Mouse (Mus musculus): ENCODE measurements around the gene Ppm1m. TPM values are rescaled to one million over a fixed set of nuclear protein-coding genes. Genes with fewer than 3 reads are reported as not detected.
A peak's percentile ranks its signal among the peaks of the same experiment; 100 is the strongest.
"Not testable (repeated sequence)": the region's sequence is repeated elsewhere in the genome, so short reads cannot be mapped to it uniquely, and the experiment has no call there.

Ppm1m gene
- polyA plus RNA-seq, 1 experiment from 2014 or later: 17.2 TPM

GRCm38 (mm10) chr9:106176769-106177168 is 22.8 kb downstream of the Ppm1m start:
- Histone ChIP-seq H3K4me3 (no peak overlapping the region), H3K4me1 (peaks cover 43% of the 10 kb centered on the region), H3K27ac (no peak overlapping the region), H3K27me3 (replicated peaks) (no peaks in the 10 kb centered on the region), H3K9ac (no peak overlapping the region), H3K9me3 (no peaks in the 10 kb centered on the region), H3K4me2 (no peak overlapping the region), H3K36me3 (replicated peaks) (peaks cover 26% of the 10 kb centered on the region)
- no peak for ATAC-seq (replicated peaks)
- whole genome bisulfite sequencing: 81% methylated on average over 5 of the region's 5 CpGs

GRCm38 (mm10) chr9:106175552-106176200 is 23.9 kb downstream of the Ppm1m start:
- Histone ChIP-seq H3K36me3 (replicated peaks) (peaks cover 15% of the 10 kb centered on the region; the same call in 1 of the 2 replicates), H3K4me1 (peaks cover 43% of the 10 kb centered on the region), H3K4me3 (no peak overlapping the region), H3K4me2 (no peak overlapping the region; the same call in 1 of the 2 replicates), H3K9me3 (no peaks in the 10 kb centered on the region), H3K27me3 (replicated peaks) (no peaks in the 10 kb centered on the region), H3K9ac (no peak overlapping the region), H3K27ac (no peak overlapping the region)
- ATAC-seq (replicated peaks): no peak
- WGBS: 79% methylated on average over 3 of the region's 3 CpGs

- H3K27ac ChIP-seq: no peak overlapping the region
- H3K9me3 ChIP-seq: no peaks in the 10 kb centered on the region
- peaks cover 51% of the 10 kb centered on the region for H3K4me1 ChIP-seq
- WGBS: 63% methylated on average over 2 of the region's 2 CpGs
- ATAC-seq (replicated peaks): no peak
- peak overlapping the region; percentile 68 for H3K4me2 ChIP-seq
- H3K36me3 ChIP-seq (replicated peaks): no peaks in the 10 kb centered on the region
- no peak overlapping the region for H3K9ac ChIP-seq
- H3K4me3 ChIP-seq: peak overlapping the region; percentile 98
- no peaks in the 10 kb centered on the region for H3K27me3 ChIP-seq (replicated peaks)
Measured at GRCm38 (mm10) chr9:106173363-106173762, 26.2 kb downstream of the Ppm1m start.

GRCm38 (mm10) chr9:106172527-106172926 is 27.0 kb downstream of the Ppm1m start:
- Histone ChIP-seq H3K9me3 (no peaks in the 10 kb centered on the region), H3K36me3 (replicated peaks) (no peaks in the 10 kb centered on the region), H3K4me2 (peak overlapping the region; percentile 68), H3K27ac (no peak overlapping the region), H3K9ac (no peak overlapping the region), H3K4me3 (peak overlapping the region; percentile 98), H3K27me3 (replicated peaks) (no peaks in the 10 kb centered on the region), H3K4me1 (peaks cover 51% of the 10 kb centered on the region)
- WGBS: 13% methylated on average over 3 of the region's 3 CpGs
- ATAC-seq (replicated peaks): no peak

- WGBS: under 1% methylated on average over 30 of the region's 30 CpGs
- Histone ChIP-seq H3K9me3 (no peaks in the 10 kb centered on the region), H3K4me1 (peaks cover 51% of the 10 kb centered on the region), H3K27ac (peak overlapping the region; percentile 99), H3K4me3 (peak overlapping the region; percentile 98), H3K4me2 (peak overlapping the region; percentile 68), H3K36me3 (replicated peaks) (no peaks in the 10 kb centered on the region), H3K27me3 (replicated peaks) (no peaks in the 10 kb centered on the region), H3K9ac (peak overlapping the region; percentile 89)
- ATAC-seq (replicated peaks): peak; percentile 76
Measured at GRCm38 (mm10) chr9:106171346-106172158, 28.0 kb downstream of the Ppm1m start.

GRCm38 (mm10) chr9:106170556-106171345 is 28.8 kb downstream of the Ppm1m start, which contains the start of gene Wdr82:
Gene Wdr82 (plus strand): TSS chr9:106170928.
- Histone ChIP-seq H3K9me3 (no peaks in the 10 kb centered on the region), H3K36me3 (replicated peaks) (no peaks in the 10 kb centered on the region), H3K4me1 (peaks cover 44% of the 10 kb centered on the region), H3K9ac (peak within 1 kb of the TSS; percentile 89), H3K27ac (peak within 1 kb of the TSS; percentile 99), H3K27me3 (replicated peaks) (no peaks in the 10 kb centered on the region), H3K4me2 (peak within 1 kb of the TSS; percentile 68), H3K4me3 (peak within 1 kb of the TSS; percentile 98)
- ATAC-seq (replicated peaks): peak; percentile 92
- WGBS: under 1% methylated on average over 80 of the region's 81 CpGs

- peak overlapping the region; percentile 99 for H3K27ac ChIP-seq
- peak overlapping the region; percentile 68 for H3K4me2 ChIP-seq
- H3K9me3 ChIP-seq: no peaks in the 10 kb centered on the region
- H3K36me3 ChIP-seq (replicated peaks): no peaks in the 10 kb centered on the region
- H3K4me3 ChIP-seq: peak overlapping the region; percentile 98
- H3K27me3 ChIP-seq (replicated peaks): no peaks in the 10 kb centered on the region; the same call in 1 of the 2 replicates
- peaks cover 35% of the 10 kb centered on the region for H3K4me1 ChIP-seq
- peak overlapping the region; percentile 89 for H3K9ac ChIP-seq
- 35% methylated on average over 6 of the region's 6 CpGs for WGBS
- ATAC-seq (replicated peaks): no peak
Measured at GRCm38 (mm10) chr9:106169917-106170316, 29.6 kb downstream of the Ppm1m start.

GRCm38 (mm10) chr9:106169006-106169405 is 30.5 kb downstream of the Ppm1m start:
- not testable (repeated sequence) for H3K36me3 ChIP-seq (replicated peaks); H3K9me3 ChIP-seq; H3K9ac ChIP-seq; H3K27me3 ChIP-seq (replicated peaks); H3K4me2 ChIP-seq; H3K27ac ChIP-seq; ATAC-seq (replicated peaks); H3K4me3 ChIP-seq
- peaks cover 28% of the 10 kb centered on the region for H3K4me1 ChIP-seq
- WGBS: 69% methylated on average over 1 of the region's 1 CpGs

GRCm38 (mm10) chr9:106167703-106168102 is 31.8 kb downstream of the Ppm1m start:
- H3K4me2 ChIP-seq: no peak overlapping the region
- no peaks in the 10 kb centered on the region; the same call in 1 of the 2 replicates for H3K27me3 ChIP-seq (replicated peaks)
- H3K4me1 ChIP-seq: peaks cover 15% of the 10 kb centered on the region
- WGBS: 30% methylated on average over 1 of the region's 1 CpGs
- H3K27ac ChIP-seq: no peak overlapping the region
- H3K9me3 ChIP-seq: no peaks in the 10 kb centered on the region
- ATAC-seq (replicated peaks): no peak
- H3K9ac ChIP-seq: no peak overlapping the region
- H3K36me3 ChIP-seq (replicated peaks): no peaks in the 10 kb centered on the region
- H3K4me3 ChIP-seq: no peak overlapping the region

GRCm38 (mm10) chr9:106167241-106167640 is 32.3 kb downstream of the Ppm1m start:
- Histone ChIP-seq H3K36me3 (replicated peaks) (no peaks in the 10 kb centered on the region), H3K9me3 (no peaks in the 10 kb centered on the region), H3K27ac (no peak overlapping the region), H3K9ac (no peak overlapping the region), H3K4me1 (peaks cover 10% of the 10 kb centered on the region), H3K27me3 (replicated peaks) (no peaks in the 10 kb centered on the region; the same call in 1 of the 2 replicates), H3K4me3 (no peak overlapping the region), H3K4me2 (no peak overlapping the region)
- ATAC-seq (replicated peaks): no peak
- WGBS: 82% methylated on average over 3 of the region's 3 CpGs

GRCm38 (mm10) chr9:106166709-106167108 is 32.8 kb downstream of the Ppm1m start:
- 81% methylated on average over 2 of the region's 2 CpGs for WGBS
- Histone ChIP-seq H3K27ac (no peak overlapping the region), H3K36me3 (replicated peaks) (no peaks in the 10 kb centered on the region), H3K9ac (no peak overlapping the region), H3K4me1 (peaks cover 8% of the 10 kb centered on the region), H3K4me3 (no peak overlapping the region), H3K27me3 (replicated peaks) (no peaks in the 10 kb centered on the region; the same call in 1 of the 2 replicates), H3K4me2 (no peak overlapping the region), H3K9me3 (no peaks in the 10 kb centered on the region)
- ATAC-seq (replicated peaks): no peak

- no peaks in the 10 kb centered on the region for H3K36me3 ChIP-seq (replicated peaks)
- H3K27ac ChIP-seq: peak overlapping the region; percentile 97
- ATAC-seq (replicated peaks): no peak
- 51% methylated on average over 5 of the region's 5 CpGs for WGBS
- H3K4me3 ChIP-seq: peak overlapping the region; percentile 51
- H3K9me3 ChIP-seq: no peaks in the 10 kb centered on the region
- peak overlapping the region; percentile 52; the same call in 1 of the 2 replicates for H3K9ac ChIP-seq
- no peaks in the 10 kb centered on the region; the same call in 1 of the 2 replicates for H3K27me3 ChIP-seq (replicated peaks)
- peak overlapping the region; percentile 52 for H3K4me2 ChIP-seq
- H3K4me1 ChIP-seq: peaks cover 35% of the 10 kb centered on the region
Measured at GRCm38 (mm10) chr9:106160426-106160825, 39.1 kb downstream of the Ppm1m start.

All from midbrain, embryonic 15.5 days (tissue).